ENCODE assay signal across 10 mouse cellular contexts in genomic region chr4:55206226-55206625, GRCm38 (mm10).
"Had no signal": no experiment of that assay in that cellular context is flagged by ENCODE, and none has a peak within 500 bp of the region (broad histone marks: within the 10 kb centered on the region; RNA-seq: fewer than 3 reads in every experiment).

No protein-coding gene starts in this region.

- H3K4me2 ChIP-seq: kidney, embryonic 15.5 days; limb, embryonic 12.5 days; liver, embryonic 13.5 days; lung, embryonic 15.5 days; midbrain, embryonic 13.5 days had no signal

- ATAC-seq: liver, postnatal 0 days; midbrain, embryonic 13.5 days had no signal

- H3K27me3 ChIP-seq: kidney, embryonic 15.5 days; limb, embryonic 12.5 days; liver, embryonic 13.5 days; lung, embryonic 15.5 days had no signal

- H3K36me3 ChIP-seq: kidney, embryonic 15.5 days; limb, embryonic 12.5 days; liver, embryonic 13.5 days; lung, embryonic 15.5 days; midbrain, embryonic 13.5 days had no signal

- H3K4me3 ChIP-seq: kidney, embryonic 15.5 days; limb, embryonic 12.5 days; liver, embryonic 13.5 days; lung, embryonic 15.5 days; midbrain, embryonic 13.5 days had no signal

- DNase-seq: kidney, postnatal 25 days; liver; liver, embryonic 13.5 days; liver, postnatal 0 days; thymus, adult 18-20 months; thymus, postnatal 14 days had no signal

- H3K9me3 ChIP-seq: kidney, embryonic 15.5 days; limb, embryonic 12.5 days; liver, embryonic 13.5 days; lung, embryonic 15.5 days; midbrain, embryonic 13.5 days had no signal

- H3K9ac ChIP-seq: kidney, embryonic 15.5 days; limb, embryonic 12.5 days; liver, embryonic 13.5 days; liver, postnatal 0 days; lung, embryonic 15.5 days; midbrain, embryonic 13.5 days had no signal

- H3K4me1 ChIP-seq: liver, embryonic 13.5 days; lung, embryonic 15.5 days had no signal

- H3K27ac ChIP-seq: kidney, embryonic 15.5 days; limb, embryonic 12.5 days; liver, embryonic 13.5 days; lung, embryonic 15.5 days; midbrain, embryonic 13.5 days had no signal
